Mouse (Mus musculus) heart, postnatal 0 days (tissue): ENCODE data around the gene Psmd9.

ENCODE experiments used
- CTCF ChIP-seq: IDR thresholded peaks from 2 replicates; pipeline ENCODE4 v1.5.1; 2016; ENCODE audit warnings: antibody characterized with exemption, control low read depth, low read depth
- EP300 ChIP-seq: IDR thresholded peaks from 2 replicates; pipeline ENCODE4 v1.6.1; 2016; ENCODE audit warnings: antibody characterized with exemption, low read depth

GRCm38 (mm10) chr5:123148073-123148722, 21.0 kb upstream of the Psmd9 start:
- TF ChIP-seq CTCF: no peak
- TF ChIP-seq EP300: no peak
